8 mouse cellular contexts compared by ENCODE assay signal in the genomic region with DNA sequence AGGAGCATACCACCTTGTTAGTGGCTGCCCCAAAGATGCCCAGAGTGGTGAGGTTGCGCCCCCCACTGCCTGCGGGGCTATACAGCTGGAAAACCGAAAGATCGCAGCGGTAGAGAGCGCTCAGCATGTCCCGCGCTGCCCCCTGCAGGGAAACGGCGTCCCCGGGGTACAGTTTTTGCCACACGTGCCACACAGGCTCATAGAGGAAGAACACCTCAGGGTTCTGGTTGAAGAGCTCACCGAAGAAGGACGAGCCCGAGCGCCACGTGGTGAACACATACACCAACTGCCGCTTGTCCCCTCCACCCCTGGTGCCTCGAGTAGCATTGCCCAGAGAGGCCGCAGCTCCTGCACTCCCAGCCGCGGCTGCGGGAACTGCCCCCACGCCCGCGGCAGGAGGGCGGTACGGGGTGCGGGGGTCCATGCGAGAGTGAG. TPM values are rescaled to one million over a fixed set of nuclear protein-coding genes. Genes with fewer than 3 reads are reported as not detected.
DNase-seq lines count a peak whose midpoint lies in the region; ATAC-seq and TF ChIP-seq lines count a peak whose summit lies in the region.

No protein-coding gene starts in this region.

- peak overlapping the region; percentile 79 for H3K4me3 ChIP-seq in forebrain, embryonic 12.5 days (replicated peaks)
- peak overlapping the region; percentile 79 for H3K4me3 ChIP-seq in heart, embryonic 16.5 days (ENCODE audit: low read length)
- H3K4me3 ChIP-seq in liver, embryonic 11.5 days (ENCODE audit: low read depth, low read length): peak overlapping the region; percentile 59
- H3K4me3 ChIP-seq in testis, adult 2 months (ENCODE audit: control insufficient read depth, low read depth, low read length): peak overlapping the region; percentile 76

- TF ChIP-seq POLR2A in testis, adult 2 months (IDR thresholded peaks at IDR 0.05; ENCODE audit: control insufficient read depth, low read depth, low read length): no peak

- H3K27ac ChIP-seq in forebrain, embryonic 12.5 days: peak overlapping the region; percentile 87
- H3K27ac ChIP-seq in heart, embryonic 16.5 days (ENCODE audit: low read length): no peak overlapping the region
- H3K27ac ChIP-seq in liver, embryonic 11.5 days (ENCODE audit: low read depth, low read length): no peak overlapping the region
- H3K27ac ChIP-seq in testis, adult 2 months (ENCODE audit: control insufficient read depth, insufficient read depth, low read depth, low read length): no peak overlapping the region

- H3K36me3 ChIP-seq in forebrain, embryonic 12.5 days (replicated peaks): peaks cover 10% of the 10 kb centered on the region; the same call in 1 of the 2 replicates
- no peaks in the 10 kb centered on the region for H3K36me3 ChIP-seq in heart, embryonic 16.5 days (ENCODE audit: control insufficient read depth, insufficient read depth)
- H3K36me3 ChIP-seq in liver, embryonic 11.5 days (ENCODE audit: control insufficient read depth, insufficient read depth, low read length): no peaks in the 10 kb centered on the region
- H3K36me3 ChIP-seq in testis, adult 2 months (ENCODE audit: control insufficient read depth, insufficient read depth, low read length): no peaks in the 10 kb centered on the region

- peaks cover 36% of the 10 kb centered on the region for H3K4me1 ChIP-seq in forebrain, embryonic 12.5 days
- H3K4me1 ChIP-seq in heart, embryonic 16.5 days (ENCODE audit: control insufficient read depth, insufficient read depth, low read length): peaks cover 13% of the 10 kb centered on the region
- H3K4me1 ChIP-seq in liver, embryonic 11.5 days (replicated peaks; ENCODE audit: control insufficient read depth, insufficient read depth, low read length): no peaks in the 10 kb centered on the region; the same call in 1 of the 2 replicates
- H3K4me1 ChIP-seq in testis, adult 2 months (ENCODE audit: control insufficient read depth, insufficient read depth, low read length): peaks cover 15% of the 10 kb centered on the region

- under 1% methylated on average over 29 of the region's 30 CpGs for WGBS in forebrain, embryonic 12.5 days
- 1% methylated on average over 30 of the region's 30 CpGs for WGBS in heart, embryonic 16.5 days
- 2% methylated on average over 30 of the region's 30 CpGs for WGBS in liver, embryonic 11.5 days

- H3K4me2 ChIP-seq in forebrain, embryonic 12.5 days: peak overlapping the region; percentile 95
- H3K4me2 ChIP-seq in heart, embryonic 16.5 days (ENCODE audit: low read depth, low read length): peak overlapping the region; percentile 99
- H3K4me2 ChIP-seq in liver, embryonic 11.5 days: peak overlapping the region; percentile 84

- no peaks in the 10 kb centered on the region for H3K9me3 ChIP-seq in forebrain, embryonic 12.5 days
- no peaks in the 10 kb centered on the region for H3K9me3 ChIP-seq in heart, embryonic 16.5 days (replicated peaks; ENCODE audit: control insufficient read depth, low read length)
- H3K9me3 ChIP-seq in liver, embryonic 11.5 days (ENCODE audit: control insufficient read depth, low read length): no peaks in the 10 kb centered on the region

- TF ChIP-seq CTCF in testis, adult 2 months (IDR thresholded peaks at IDR 0.05; ENCODE audit: control insufficient read depth, insufficient read depth, insufficient replicate concordance, low read depth, low read length): peak; percentile 40; the same call in 1 of the 2 replicates

- H3K27me3 ChIP-seq in forebrain, embryonic 12.5 days: peaks cover 6% of the 10 kb centered on the region; the same call in 1 of the 2 replicates
- H3K27me3 ChIP-seq in heart, embryonic 16.5 days (ENCODE audit: control insufficient read depth, insufficient read depth, low read length): peaks cover 19% of the 10 kb centered on the region
- H3K27me3 ChIP-seq in liver, embryonic 11.5 days (replicated peaks; ENCODE audit: control insufficient read depth, insufficient read depth, low read length): peaks cover 56% of the 10 kb centered on the region
- H3K27me3 ChIP-seq in testis, adult 2 months (ENCODE audit: control insufficient read depth, insufficient read depth, low read length): peaks cover 2% of the 10 kb centered on the region; the same call in 1 of the 2 replicates

- H3K9ac ChIP-seq in forebrain, embryonic 12.5 days: peak overlapping the region; percentile 85
- peak overlapping the region; percentile 78 for H3K9ac ChIP-seq in heart, embryonic 16.5 days (ENCODE audit: low read length)
- H3K9ac ChIP-seq in liver, embryonic 11.5 days (ENCODE audit: low read depth, low read length): peak overlapping the region; percentile 40

- ATAC-seq in cerebellum, adult (ENCODE audit: insufficient number of reproducible peaks, low FRiP score, low TSS enrichment): no peak; the same call in 1 of the 2 replicates
- ATAC-seq in forebrain, embryonic 12.5 days (ENCODE audit: low FRiP score): peak; percentile 37
- peak; percentile 24 for ATAC-seq in heart, embryonic 16.5 days (replicated peaks; ENCODE audit: extremely low read depth, insufficient read depth, low FRiP score)
- ATAC-seq in liver, embryonic 11.5 days (replicated peaks; ENCODE audit: low FRiP score): peak; percentile 22

- DNase-seq in cerebellum, adult 11 months: peak; percentile 40
- DNase-seq in kidney, postnatal 14 days: peak; percentile 77
- DNase-seq in liver, embryonic 11.5 days (ENCODE audit: low spot score): peak; percentile 71
- DNase-seq in naive thymus-derived CD4-positive, alpha-beta T cell, adult 2 months (ENCODE audit: low read depth): peak; percentile 74

RNA-seq across cellular contexts. Expression of a gene that starts 1.0 kb away (rescaled TPM):
- 9.4 and 12.7 TPM in 2 replicates for polyA plus RNA-seq in forebrain, embryonic 12.5 days (2016; fragmentation: Nextera tagmentation; extraction: Ambion mirVana)
- polyA plus RNA-seq in heart, embryonic 16.5 days (2015; fragmentation: Nextera tagmentation; extraction: Ambion mirVana): 1.3 and 2.0 TPM in 2 replicates
- 1.3 and 1.6 TPM in 2 replicates for polyA plus RNA-seq in liver, embryonic 11.5 days (2014; fragmentation: Nextera tagmentation; extraction: Ambion mirVana)
- 0.38 and 0.43 TPM in 2 replicates for polyA plus RNA-seq in testis, adult 2 months (2012; rRNA removed)
